Mouse (Mus musculus) liver, postnatal 0 days (tissue): ENCODE measurements around the gene Zfyve19. TPM values are rescaled to one million over a fixed set of nuclear protein-coding genes. Genes with fewer than 3 reads are reported as not detected.

Experiments
- ATAC-seq: fragments of 200-750 bp; cut with Nextera tagmentation; 2 replicates; pipeline ENCODE4 v1.8.0; 2017; ENCODE audit warnings: mild to moderate bottlenecking, moderate library complexity
- DNase-seq: peaks from one replicate; pipeline ENCODE4 v3.0.0-alpha.2; 2016
- H3K27ac ChIP-seq: fragments of 300-500 bp; sonication (generic); 2 replicates; pipeline ENCODE4 v1.5.1; 2014; ENCODE audit warnings: antibody characterized with exemption, moderate library complexity, mild to moderate bottlenecking, low read depth
- H3K27me3 ChIP-seq: fragments of 300-500 bp; sonication (generic); 2 replicates; pipeline ENCODE4 v1.6.1; 2014; ENCODE audit warnings: low read length, control low read depth, mixed read lengths; ENCODE audit not compliant: insufficient read depth
- H3K36me3 ChIP-seq: fragments of 300-500 bp; sonication (generic); replicated peaks from 2 replicates; pipeline ENCODE4 v1.6.1; 2014; ENCODE audit warnings: mild to moderate bottlenecking, control low read depth, low read length, moderate library complexity, mixed read lengths; ENCODE audit not compliant: insufficient read depth
- H3K4me1 ChIP-seq: fragments of 300-500 bp; sonication (generic); 2 replicates; pipeline ENCODE4 v1.6.1; 2014; ENCODE audit warnings: antibody characterized with exemption, mild to moderate bottlenecking, control low read depth; ENCODE audit not compliant: insufficient read depth
- H3K4me2 ChIP-seq: fragments of 300-500 bp; sonication (generic); 2 replicates; pipeline ENCODE4 v1.6.1; 2014; ENCODE audit warnings: low read depth, mild to moderate bottlenecking, low read length, moderate library complexity, mixed read lengths
- H3K4me3 ChIP-seq: fragments of 300-500 bp; sonication (generic); 2 replicates; pipeline ENCODE4 v1.5.1; 2014; ENCODE audit warnings: low read depth, low read length
- H3K9ac ChIP-seq: fragments of 300-500 bp; sonication (generic); replicated peaks from 2 replicates; pipeline ENCODE4 v1.6.1; 2014; ENCODE audit warnings: mild to moderate bottlenecking, moderate library complexity
- H3K9me3 ChIP-seq: fragments of 300-500 bp; sonication (generic); 2 replicates; pipeline ENCODE4 v1.6.1; 2016; ENCODE audit warnings: mild to moderate bottlenecking, control low read depth, low read length, mixed read lengths
- CTCF ChIP-seq: sonication (generic); IDR thresholded peaks from 2 replicates; pipeline ENCODE4 v1.5.1; 2016; ENCODE audit warnings: antibody characterized with exemption, low read depth
- EP300 ChIP-seq: IDR thresholded peaks from 2 replicates; pipeline ENCODE4 v1.6.1; 2016; ENCODE audit warnings: antibody characterized with exemption, low read depth, mild to moderate bottlenecking
- WGBS: fragments of 180-500 bp; shearing (Covaris S2); extraction: QIAGEN DNeasy Blood & Tissue Kit; methylation state at CpG from one replicate; pipeline ENCODE4 v1.1.7; 2014; ENCODE audit not compliant: insufficient replicate concordance; 5-methylcytosine and 5-hydroxymethylcytosine counted together
- polyA plus RNA-seq: library from polyadenylated mRNA; unstranded; fragments of >200 nt; fragmentation: Nextera tagmentation; extraction: Ambion mirVana; gene quantifications from 2 replicates; pipeline ENCODE4 v1.2.1, GENCODE M21; 2015

The Zfyve19 gene
- polyA plus RNA-seq, 1 experiment from 2014 or later = 18.4 TPM

DNA sequence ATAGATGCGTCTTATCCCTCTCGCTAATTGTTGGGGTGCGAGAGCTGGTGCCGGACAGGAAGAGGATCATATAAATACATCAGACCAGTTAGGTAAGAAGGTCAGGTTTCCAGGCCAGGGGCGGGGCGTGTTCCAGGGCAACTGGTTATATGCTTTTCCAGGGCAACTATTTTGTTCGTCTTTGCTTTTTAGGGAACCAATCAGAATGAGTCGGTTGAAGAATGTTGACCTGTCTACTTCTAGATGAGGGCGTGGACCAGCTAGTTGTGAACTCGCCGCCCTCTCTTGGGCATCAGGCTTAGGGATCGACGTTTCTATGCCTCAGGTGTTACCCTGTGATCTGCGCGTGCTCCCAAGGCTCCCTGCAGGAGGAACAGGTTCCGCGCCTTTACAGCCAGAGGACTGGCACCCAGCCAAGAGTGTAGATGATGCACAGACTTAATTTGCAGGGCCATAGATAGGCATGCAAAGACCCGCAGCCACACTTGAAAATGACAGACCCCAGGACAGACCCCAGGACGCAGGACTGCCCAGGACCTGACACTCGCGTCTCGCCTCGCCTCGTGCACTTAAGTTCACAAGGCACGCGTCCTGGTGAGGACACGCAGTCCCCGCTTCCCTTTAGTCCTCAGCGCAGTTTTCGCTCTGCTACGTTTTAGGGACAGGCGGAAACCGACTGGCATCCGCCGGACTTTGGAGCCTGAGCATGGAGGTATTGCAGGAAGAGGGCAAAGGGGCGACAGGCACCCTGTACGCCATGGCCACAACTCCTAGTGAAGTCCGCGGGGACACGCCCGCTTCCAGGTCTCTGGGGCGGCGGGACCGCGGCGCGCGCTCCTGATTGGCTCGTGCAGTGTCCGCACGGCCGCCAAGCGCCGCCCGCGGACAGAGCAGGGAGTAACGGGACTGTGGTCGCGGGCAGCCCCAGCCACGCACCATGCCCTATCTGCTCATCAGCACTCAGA lies 41.2 kb upstream of the Zfyve19 start, which contains the start of gene Gchfr:
Gene Gchfr (plus strand): TSS at position 873 of the 965 bp plus-strand sequence.
- DNase-seq (peak; percentile 84), ATAC-seq (peak; percentile 93)
- WGBS = 1% methylated on average over 60 of the region's 60 CpGs
- Histone ChIP-seq H3K4me1 (peaks cover 25% of the 10 kb centered on the region), H3K4me2 (peak within 1 kb of the TSS; percentile 79), H3K27me3 (no peaks in the 10 kb centered on the region), H3K36me3 (peaks cover 6% of the 10 kb centered on the region), H3K9me3 (no peaks in the 10 kb centered on the region), H3K4me3 (peak within 1 kb of the TSS; percentile 58), H3K9ac (peak within 1 kb of the TSS; percentile 74), H3K27ac (peak within 1 kb of the TSS; percentile 86)
- TF ChIP-seq EP300 (no peak), CTCF (peak; percentile 39)

DNA sequence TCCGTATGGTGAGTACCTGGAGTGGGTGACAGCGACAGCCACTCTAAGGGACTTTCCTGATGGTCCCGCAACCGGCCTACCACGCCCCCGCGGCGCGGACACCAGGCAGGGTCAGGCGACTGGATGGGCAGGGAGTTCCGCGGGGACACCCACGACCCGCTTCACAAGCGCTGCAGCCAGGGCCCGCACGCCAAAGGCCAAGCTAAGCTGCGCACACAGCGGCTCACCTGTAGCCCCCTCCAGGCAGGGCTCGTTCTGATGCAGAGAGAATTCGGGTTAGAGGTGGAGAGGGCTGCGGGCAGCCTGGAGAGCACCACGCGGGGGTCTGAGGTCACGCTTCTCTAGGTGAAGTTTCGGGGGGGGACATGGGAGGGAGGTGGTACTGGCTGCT lies 40.6 kb upstream of the Zfyve19 start:
- H3K4me1 ChIP-seq = peaks cover 32% of the 10 kb centered on the region
- ATAC-seq (0 out of 2 replicates have a peak, but pooled peaks have one; percentile 18), DNase-seq (no peak)
- no peaks in the 10 kb centered on the region for H3K9me3 ChIP-seq
- no peaks in the 10 kb centered on the region for H3K27me3 ChIP-seq
- H3K27ac ChIP-seq = peak overlapping the region; percentile 83
- WGBS = 4% methylated on average over 26 of the region's 26 CpGs
- H3K4me3 ChIP-seq = peak overlapping the region; percentile 58
- peak overlapping the region; percentile 74 for H3K9ac ChIP-seq
- peak overlapping the region; percentile 79 for H3K4me2 ChIP-seq
- peaks cover 9% of the 10 kb centered on the region for H3K36me3 ChIP-seq
- TF ChIP-seq EP300 (no peak), CTCF (no peak; the same call in 1 of the 2 replicates)

DNA sequence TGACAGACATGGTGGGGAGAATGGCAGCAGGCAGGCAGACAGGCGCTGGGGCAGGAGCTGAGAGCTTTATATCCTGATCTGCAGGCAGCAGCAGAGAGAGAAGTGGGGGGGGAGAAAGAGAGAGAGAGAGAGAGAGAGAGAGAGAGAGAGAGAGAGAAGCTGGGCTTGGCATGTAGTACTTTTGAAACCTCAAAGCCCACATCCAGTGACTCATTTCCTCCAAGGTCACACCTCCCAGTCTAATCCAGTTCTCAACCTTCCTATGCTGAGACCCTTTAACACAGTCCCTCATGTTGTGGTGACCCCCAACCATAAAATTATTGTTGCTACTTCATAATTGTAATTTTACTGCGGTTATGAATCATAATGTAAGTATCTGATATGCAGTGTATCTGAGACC lies 38.1 kb upstream of the Zfyve19 start:
- H3K9ac ChIP-seq = no peak overlapping the region
- no peaks in the 10 kb centered on the region for H3K9me3 ChIP-seq
- DNase-seq (no peak), ATAC-seq (no peak)
- peaks cover 9% of the 10 kb centered on the region for H3K36me3 ChIP-seq
- WGBS = 76% methylated on average over 2 of the region's 2 CpGs
- no peak overlapping the region for H3K4me2 ChIP-seq
- H3K27me3 ChIP-seq = no peaks in the 10 kb centered on the region
- H3K4me1 ChIP-seq = peaks cover 43% of the 10 kb centered on the region
- H3K4me3 ChIP-seq = no peak overlapping the region
- TF ChIP-seq CTCF (no peak), EP300 (no peak)
- no peak overlapping the region for H3K27ac ChIP-seq

DNA sequence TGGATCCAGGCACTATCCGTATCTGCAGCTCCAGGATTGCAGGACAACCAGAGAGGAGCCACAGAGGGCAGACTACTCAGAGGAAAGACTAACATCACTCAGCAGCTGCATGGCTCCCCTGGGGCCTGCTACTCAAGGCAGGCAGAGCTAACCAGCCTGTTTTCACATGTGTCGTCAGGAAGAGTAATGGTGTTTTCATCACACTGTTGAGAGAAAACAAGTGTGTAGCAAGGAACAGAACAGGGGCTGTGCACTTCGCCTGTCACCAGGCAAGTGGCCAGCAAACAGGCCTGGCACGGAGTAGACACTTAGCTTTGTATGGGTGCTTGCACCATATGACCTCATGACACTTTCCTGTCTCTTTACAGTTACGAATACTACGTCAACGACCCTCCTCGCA lies 36.8 kb upstream of the Zfyve19 start:
- no peaks in the 10 kb centered on the region for H3K27me3 ChIP-seq
- no peaks in the 10 kb centered on the region for H3K9me3 ChIP-seq
- ATAC-seq (no peak), DNase-seq (no peak)
- peaks cover 9% of the 10 kb centered on the region for H3K36me3 ChIP-seq
- H3K4me1 ChIP-seq = peaks cover 42% of the 10 kb centered on the region
- no peak overlapping the region for H3K27ac ChIP-seq
- WGBS = 75% methylated on average over 8 of the region's 8 CpGs
- no peak overlapping the region for H3K9ac ChIP-seq
- TF ChIP-seq CTCF (no peak), EP300 (no peak)
- no peak overlapping the region for H3K4me2 ChIP-seq
- H3K4me3 ChIP-seq = no peak overlapping the region

DNA sequence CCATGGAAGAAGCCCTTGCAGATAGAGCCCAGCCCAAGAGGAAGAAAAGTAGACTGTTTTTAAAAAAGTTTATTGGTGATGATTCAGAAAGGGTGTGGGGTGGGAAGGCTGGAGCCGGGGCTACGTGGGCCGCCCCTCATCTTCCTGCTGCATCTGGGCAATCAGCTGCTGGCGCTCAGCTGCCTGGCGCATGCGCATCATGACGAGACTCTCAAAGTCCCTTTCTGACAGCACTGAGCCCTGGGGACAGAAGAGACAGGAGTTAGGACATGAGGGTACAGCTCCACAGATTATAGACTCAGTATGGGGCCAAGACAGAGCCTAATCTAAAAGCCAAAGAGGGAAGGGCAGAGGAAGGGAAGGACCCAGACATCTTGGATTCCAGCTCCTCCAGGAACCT lies 36.0 kb upstream of the Zfyve19 start:
- 74% methylated on average over 7 of the region's 7 CpGs for WGBS
- no peaks in the 10 kb centered on the region for H3K9me3 ChIP-seq
- H3K4me3 ChIP-seq = no peak overlapping the region
- TF ChIP-seq EP300 (no peak), CTCF (no peak)
- ATAC-seq = no peak
- H3K4me2 ChIP-seq = no peak overlapping the region
- no peak for DNase-seq
- H3K27me3 ChIP-seq = no peaks in the 10 kb centered on the region
- H3K4me1 ChIP-seq = peaks cover 36% of the 10 kb centered on the region
- no peak overlapping the region for H3K9ac ChIP-seq
- no peak overlapping the region for H3K27ac ChIP-seq
- peaks cover 9% of the 10 kb centered on the region for H3K36me3 ChIP-seq

DNA sequence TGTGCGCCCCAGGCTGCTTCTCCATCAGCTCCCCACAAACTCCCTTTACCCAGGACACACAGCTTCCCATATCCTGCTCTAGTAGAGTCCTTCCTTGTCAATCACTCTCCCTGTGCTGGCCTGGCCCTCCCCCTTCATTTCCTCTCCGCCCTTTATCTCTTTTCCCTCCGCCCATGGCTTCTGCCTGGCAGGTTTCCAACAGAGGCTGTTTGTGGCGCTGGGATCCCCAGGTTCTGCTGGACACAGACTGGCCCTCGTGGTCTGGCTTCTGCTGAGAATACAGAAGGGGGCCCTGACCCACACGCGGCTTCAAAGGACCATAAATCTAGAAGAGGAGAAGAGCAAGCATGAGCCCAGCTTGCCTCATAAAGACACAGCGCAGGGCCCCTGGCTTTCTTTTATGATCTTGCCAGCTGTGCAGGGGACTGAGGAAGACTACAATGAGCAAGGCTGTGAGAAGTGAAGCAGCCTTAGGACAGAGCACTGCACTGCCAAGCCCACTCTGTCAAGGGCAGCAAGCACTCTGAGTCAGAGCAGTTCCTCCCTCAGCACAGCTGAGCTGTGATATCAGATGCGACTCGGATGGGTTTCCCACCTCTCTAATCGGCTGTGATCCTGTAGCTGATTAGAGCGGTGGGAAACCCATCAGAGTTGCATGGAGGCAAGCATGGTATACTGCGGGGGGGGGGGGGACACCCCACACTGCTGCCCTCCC lies 35.4 kb upstream of the Zfyve19 start:
- H3K27me3 ChIP-seq = no peaks in the 10 kb centered on the region
- DNase-seq (peak; percentile 83), ATAC-seq (peak; percentile 67)
- H3K4me2 ChIP-seq = peak overlapping the region; percentile 41
- H3K9ac ChIP-seq = no peak overlapping the region
- no peaks in the 10 kb centered on the region for H3K9me3 ChIP-seq
- H3K36me3 ChIP-seq = peaks cover 9% of the 10 kb centered on the region
- WGBS = 17% methylated on average over 13 of the region's 13 CpGs
- H3K4me1 ChIP-seq = peaks cover 31% of the 10 kb centered on the region
- H3K4me3 ChIP-seq = no peak overlapping the region
- no peak overlapping the region for H3K27ac ChIP-seq
- TF ChIP-seq CTCF = no peak
- TF ChIP-seq EP300 = peak; percentile 45; the same call in 1 of the 2 replicates
